Mouse (Mus musculus): ENCODE data around the gene Sergef. TPM values are rescaled to one million over a fixed set of nuclear protein-coding genes. Genes with fewer than 3 reads are reported as not detected.
"Not testable (repeated sequence)": the region's sequence is repeated elsewhere in the genome, so short reads cannot be mapped to it uniquely, and the experiment has no call there.

Gene Sergef
- 23.4 and 26.1 TPM in 2 replicates for polyA plus RNA-seq (2014; fragmentation: Nextera tagmentation; extraction: Ambion mirVana)

DNA sequence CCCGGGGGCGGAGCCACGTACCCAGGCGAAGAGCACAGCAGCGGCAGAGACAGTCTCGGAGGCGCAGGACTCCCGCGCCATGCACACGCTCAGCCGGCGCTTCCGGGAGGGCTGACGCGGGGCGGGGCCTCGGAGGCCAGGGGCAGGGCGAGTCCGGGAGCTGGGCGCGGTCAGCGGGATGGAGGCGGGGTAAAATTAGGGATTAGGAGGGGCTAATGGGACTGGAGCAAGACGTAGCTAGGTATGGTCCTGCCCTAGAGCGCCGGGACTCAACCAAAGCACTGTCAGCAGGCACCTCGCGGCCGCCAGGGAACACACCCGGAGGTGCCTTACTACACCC is at the start of gene Sergef:
TSS of gene Sergef (minus strand) at position 116 of the 340 bp plus-strand sequence.
- peak within 1 kb of the TSS; percentile 81 for H3K9ac ChIP-seq (ENCODE audit: low read length)
- H3K4me1 ChIP-seq (ENCODE audit: control insufficient read depth, insufficient read depth, low read length): 0 out of 2 replicates have a peak, but pooled peaks cover 7% of the 10 kb centered on the region
- WGBS: 2% methylated on average over 30 of the region's 30 CpGs
- H3K4me3 ChIP-seq (ENCODE audit: low read depth, low read length): peak within 1 kb of the TSS; percentile 55
- peak within 1 kb of the TSS; percentile 65 for H3K4me2 ChIP-seq (ENCODE audit: low read length)
- no peaks in the 10 kb centered on the region for H3K9me3 ChIP-seq (replicated peaks; ENCODE audit: control insufficient read depth, low read length)
- no peaks in the 10 kb centered on the region for H3K27me3 ChIP-seq (replicated peaks; ENCODE audit: control insufficient read depth, insufficient read depth, low read length)
- H3K36me3 ChIP-seq (ENCODE audit: control insufficient read depth, insufficient read depth, low read length): peaks cover 1% of the 10 kb centered on the region; the same call in 1 of the 2 replicates
- peak within 1 kb of the TSS; percentile 77 for H3K27ac ChIP-seq (ENCODE audit: low read depth, low read length)
- peak; percentile 97 for ATAC-seq
- peak; percentile 93 for DNase-seq (ENCODE audit: low spot score)

DNA sequence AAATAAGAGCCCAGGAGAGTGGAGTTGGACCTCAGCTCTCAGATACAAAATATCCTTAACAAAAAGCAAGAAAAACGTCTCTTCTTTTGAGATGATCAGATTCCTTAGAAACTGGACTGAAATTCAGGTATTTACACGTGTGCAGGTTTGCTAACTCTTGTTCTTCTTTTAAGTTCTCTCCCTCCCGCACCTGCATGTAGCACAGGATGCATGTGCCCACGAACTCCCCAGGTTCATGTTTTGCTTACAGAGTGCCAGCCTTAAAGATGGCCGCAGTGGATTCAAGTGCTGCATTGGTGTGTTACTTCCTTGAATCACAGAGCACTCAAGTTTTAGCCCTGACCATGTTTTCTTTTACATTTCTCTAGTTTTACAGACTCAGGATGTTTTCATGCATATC is 47.2 kb upstream of the Sergef start:
- WGBS: 84% methylated on average over 5 of the region's 5 CpGs
- DNase-seq (ENCODE audit: low spot score): no peak
- peaks cover 37% of the 10 kb centered on the region for H3K36me3 ChIP-seq (ENCODE audit: control insufficient read depth, insufficient read depth, low read length)
- H3K9me3 ChIP-seq (replicated peaks; ENCODE audit: control insufficient read depth, low read length): no peaks in the 10 kb centered on the region
- H3K4me1 ChIP-seq (ENCODE audit: control insufficient read depth, insufficient read depth, low read length): no peaks in the 10 kb centered on the region
- no peak overlapping the region for H3K9ac ChIP-seq (ENCODE audit: low read length)
- H3K27ac ChIP-seq (ENCODE audit: low read depth, low read length): no peak overlapping the region
- no peak for ATAC-seq
- no peak overlapping the region for H3K4me3 ChIP-seq (ENCODE audit: low read depth, low read length)
- H3K4me2 ChIP-seq (ENCODE audit: low read length): no peak overlapping the region
- no peaks in the 10 kb centered on the region for H3K27me3 ChIP-seq (replicated peaks; ENCODE audit: control insufficient read depth, insufficient read depth, low read length)

DNA sequence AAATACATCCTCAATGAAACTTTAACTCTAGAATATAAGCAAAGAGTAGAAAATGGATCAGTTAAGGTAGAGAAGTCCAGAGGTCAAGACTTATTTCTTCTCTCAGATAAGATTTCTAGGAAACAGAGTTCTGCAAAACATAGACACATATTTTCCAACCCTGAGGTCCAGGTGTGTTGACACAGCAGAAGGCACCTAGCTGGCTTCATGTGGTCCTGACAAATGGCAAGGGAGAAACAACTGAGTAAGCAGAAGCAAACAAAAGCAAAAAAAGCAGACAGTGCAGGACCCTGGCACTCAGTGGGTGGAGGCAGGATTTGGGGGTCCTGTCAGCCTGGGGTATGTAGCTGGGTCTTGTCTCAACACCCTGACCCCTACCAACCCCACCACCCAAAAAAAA is 41.1 kb upstream of the Sergef start:
- Histone ChIP-seq H3K27me3 (replicated peaks; ENCODE audit: control insufficient read depth, insufficient read depth, low read length) (no peaks in the 10 kb centered on the region), H3K4me2 (ENCODE audit: low read length) (no peak overlapping the region), H3K9me3 (replicated peaks; ENCODE audit: control insufficient read depth, low read length) (no peaks in the 10 kb centered on the region), H3K27ac (ENCODE audit: low read depth, low read length) (no peak overlapping the region), H3K4me1 (ENCODE audit: control insufficient read depth, insufficient read depth, low read length) (no peaks in the 10 kb centered on the region), H3K4me3 (ENCODE audit: low read depth, low read length) (no peak overlapping the region), H3K36me3 (ENCODE audit: control insufficient read depth, insufficient read depth, low read length) (no peaks in the 10 kb centered on the region), H3K9ac (ENCODE audit: low read length) (no peak overlapping the region)
- ATAC-seq (no peak), DNase-seq (ENCODE audit: low spot score) (no peak)

DNA sequence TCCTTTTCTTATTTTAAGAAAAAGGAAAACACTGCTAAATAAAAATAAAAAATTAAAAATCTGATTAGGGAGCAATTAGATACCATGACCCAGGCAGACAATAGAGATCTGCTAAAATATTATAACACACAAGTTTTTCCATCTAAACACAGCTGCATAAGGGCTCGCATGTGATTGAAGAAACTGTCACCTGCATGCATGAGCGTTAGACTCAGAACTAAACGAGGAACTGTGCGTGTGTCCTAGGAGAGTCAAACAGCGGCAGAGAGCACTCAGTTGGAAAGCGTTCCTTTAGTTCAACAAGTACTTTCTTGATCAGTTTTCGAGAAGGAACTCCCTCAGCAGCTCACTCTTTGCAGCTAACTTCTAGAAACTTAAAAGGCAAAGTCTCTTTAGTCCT is 39.4 kb upstream of the Sergef start:
- H3K4me3 ChIP-seq (ENCODE audit: low read depth, low read length); ATAC-seq; H3K9me3 ChIP-seq (replicated peaks; ENCODE audit: control insufficient read depth, low read length); DNase-seq (ENCODE audit: low spot score); H3K27me3 ChIP-seq (replicated peaks; ENCODE audit: control insufficient read depth, insufficient read depth, low read length); H3K4me1 ChIP-seq (ENCODE audit: control insufficient read depth, insufficient read depth, low read length); H3K27ac ChIP-seq (ENCODE audit: low read depth, low read length); H3K36me3 ChIP-seq (ENCODE audit: control insufficient read depth, insufficient read depth, low read length); H3K4me2 ChIP-seq (ENCODE audit: low read length); H3K9ac ChIP-seq (ENCODE audit: low read length): not testable (repeated sequence)
- WGBS: 77% methylated on average over 7 of the region's 7 CpGs

DNA sequence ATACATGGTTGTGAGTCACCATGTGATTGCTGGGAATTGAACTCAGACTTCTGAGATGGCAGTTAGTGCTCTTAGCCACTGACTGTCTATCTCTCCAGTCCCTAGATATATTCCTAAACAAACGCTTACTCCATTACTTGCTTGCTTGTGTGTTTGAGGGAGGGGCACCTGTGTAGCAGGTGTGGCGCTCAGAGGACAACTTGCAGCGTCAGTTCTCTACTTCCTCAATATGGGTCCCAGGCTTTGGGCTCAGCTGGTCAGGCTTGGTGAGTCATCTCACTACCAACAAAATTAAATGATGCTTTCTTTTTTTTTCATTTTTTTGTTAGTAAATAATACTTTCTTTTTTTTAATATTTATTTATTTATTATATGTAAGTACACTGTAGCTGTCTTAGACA is 38.8 kb upstream of the Sergef start:
- Histone ChIP-seq H3K27ac (ENCODE audit: low read depth, low read length) (no peak overlapping the region), H3K36me3 (ENCODE audit: control insufficient read depth, insufficient read depth, low read length) (no peaks in the 10 kb centered on the region), H3K4me1 (ENCODE audit: control insufficient read depth, insufficient read depth, low read length) (no peaks in the 10 kb centered on the region), H3K9ac (ENCODE audit: low read length) (no peak overlapping the region), H3K9me3 (replicated peaks; ENCODE audit: control insufficient read depth, low read length) (no peaks in the 10 kb centered on the region), H3K27me3 (replicated peaks; ENCODE audit: control insufficient read depth, insufficient read depth, low read length) (no peaks in the 10 kb centered on the region), H3K4me3 (ENCODE audit: low read depth, low read length) (no peak overlapping the region), H3K4me2 (ENCODE audit: low read length) (no peak overlapping the region)
- DNase-seq (ENCODE audit: low spot score) (no peak), ATAC-seq (no peak)
- 87% methylated on average over 3 of the region's 3 CpGs for WGBS

DNA sequence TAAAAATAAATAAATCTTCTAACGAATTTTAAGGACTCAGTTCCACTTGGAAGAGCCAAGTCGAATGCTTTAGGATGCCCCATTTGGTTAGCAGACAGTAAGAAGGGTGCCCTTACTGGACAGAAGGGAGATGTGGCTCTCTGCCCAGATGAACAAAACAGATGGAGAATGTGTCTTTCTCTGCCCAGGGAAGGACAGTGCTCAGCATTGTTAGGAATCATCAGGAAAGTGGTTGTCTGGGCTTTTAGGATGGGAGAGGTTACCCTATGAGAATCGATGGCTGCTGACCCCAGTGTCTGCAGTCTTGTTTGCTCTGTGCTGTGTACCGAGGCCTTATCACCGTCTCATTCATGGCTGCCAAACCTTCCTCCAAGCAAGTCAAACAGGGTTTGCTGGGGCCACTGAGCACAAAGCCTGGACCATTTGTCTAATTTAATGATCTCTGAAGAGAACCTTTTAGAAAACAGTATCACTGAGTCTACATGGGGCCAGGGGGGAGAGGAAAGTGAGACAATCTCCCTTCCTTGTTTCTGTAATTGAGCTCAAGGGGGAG is 37.3 kb upstream of the Sergef start:
- H3K36me3 ChIP-seq (ENCODE audit: control insufficient read depth, insufficient read depth, low read length): no peaks in the 10 kb centered on the region
- no peaks in the 10 kb centered on the region for H3K27me3 ChIP-seq (replicated peaks; ENCODE audit: control insufficient read depth, insufficient read depth, low read length)
- H3K27ac ChIP-seq (ENCODE audit: low read depth, low read length): no peak overlapping the region
- 68% methylated on average over 5 of the region's 5 CpGs for WGBS
- no peaks in the 10 kb centered on the region for H3K4me1 ChIP-seq (ENCODE audit: control insufficient read depth, insufficient read depth, low read length)
- H3K4me3 ChIP-seq (ENCODE audit: low read depth, low read length): no peak overlapping the region
- no peak for DNase-seq (ENCODE audit: low spot score)
- H3K9ac ChIP-seq (ENCODE audit: low read length): no peak overlapping the region
- no peak for ATAC-seq
- no peak overlapping the region for H3K4me2 ChIP-seq (ENCODE audit: low read length)
- no peaks in the 10 kb centered on the region for H3K9me3 ChIP-seq (replicated peaks; ENCODE audit: control insufficient read depth, low read length)

DNA sequence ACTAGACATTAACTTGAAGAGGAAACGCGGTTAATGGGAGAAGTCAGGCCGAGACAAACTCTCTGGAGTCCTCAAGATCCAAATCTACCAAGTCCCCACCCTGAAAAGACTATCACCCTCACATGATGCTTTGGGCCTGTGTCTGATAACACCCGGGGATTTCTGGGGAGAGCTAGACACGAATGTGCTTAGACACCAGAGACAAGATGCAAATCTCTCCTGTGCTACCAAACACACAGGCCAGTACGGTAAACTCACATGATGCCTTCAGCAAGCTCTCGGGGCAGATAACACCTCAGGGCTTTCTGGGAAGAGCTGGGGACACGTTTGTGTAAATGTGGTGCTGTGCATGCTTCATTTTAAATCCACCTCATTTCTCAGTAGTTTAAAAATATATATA is 36.3 kb upstream of the Sergef start:
- WGBS: 91% methylated on average over 8 of the region's 8 CpGs
- Histone ChIP-seq H3K4me1 (ENCODE audit: control insufficient read depth, insufficient read depth, low read length) (no peaks in the 10 kb centered on the region), H3K4me2 (ENCODE audit: low read length) (no peak overlapping the region), H3K4me3 (ENCODE audit: low read depth, low read length) (no peak overlapping the region), H3K9ac (ENCODE audit: low read length) (no peak overlapping the region), H3K36me3 (ENCODE audit: control insufficient read depth, insufficient read depth, low read length) (no peaks in the 10 kb centered on the region), H3K27ac (ENCODE audit: low read depth, low read length) (no peak overlapping the region), H3K27me3 (replicated peaks; ENCODE audit: control insufficient read depth, insufficient read depth, low read length) (no peaks in the 10 kb centered on the region), H3K9me3 (replicated peaks; ENCODE audit: control insufficient read depth, low read length) (no peaks in the 10 kb centered on the region)
- ATAC-seq: no peak
- DNase-seq (ENCODE audit: low spot score): no peak

DNA sequence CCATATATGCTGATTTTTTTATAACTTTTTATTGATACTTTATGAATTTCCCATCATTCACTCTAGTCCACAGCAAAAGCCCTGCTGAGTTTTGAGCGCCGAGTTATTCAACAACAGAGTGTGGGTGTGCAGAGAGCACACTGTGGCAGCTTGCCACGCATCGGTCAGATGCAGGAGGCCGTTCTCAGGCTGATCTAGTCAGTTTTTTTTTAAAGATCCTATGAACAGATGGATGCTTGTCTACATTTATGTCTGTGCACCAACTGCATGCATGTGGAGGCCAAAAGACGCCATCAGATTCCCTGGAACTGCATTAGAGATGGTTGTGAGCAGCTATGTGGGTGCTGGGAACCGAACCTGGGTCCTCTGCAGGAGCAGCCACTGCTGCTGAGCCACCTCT is 35.5 kb upstream of the Sergef start:
- Histone ChIP-seq H3K4me1 (ENCODE audit: control insufficient read depth, insufficient read depth, low read length) (no peaks in the 10 kb centered on the region), H3K9ac (ENCODE audit: low read length) (no peak overlapping the region), H3K36me3 (ENCODE audit: control insufficient read depth, insufficient read depth, low read length) (no peaks in the 10 kb centered on the region), H3K27me3 (replicated peaks; ENCODE audit: control insufficient read depth, insufficient read depth, low read length) (no peaks in the 10 kb centered on the region), H3K4me3 (ENCODE audit: low read depth, low read length) (no peak overlapping the region), H3K27ac (ENCODE audit: low read depth, low read length) (no peak overlapping the region), H3K9me3 (replicated peaks; ENCODE audit: control insufficient read depth, low read length) (no peaks in the 10 kb centered on the region), H3K4me2 (ENCODE audit: low read length) (no peak overlapping the region)
- DNase-seq (ENCODE audit: low spot score) (no peak), ATAC-seq (no peak)
- 88% methylated on average over 7 of the region's 7 CpGs for WGBS

DNA sequence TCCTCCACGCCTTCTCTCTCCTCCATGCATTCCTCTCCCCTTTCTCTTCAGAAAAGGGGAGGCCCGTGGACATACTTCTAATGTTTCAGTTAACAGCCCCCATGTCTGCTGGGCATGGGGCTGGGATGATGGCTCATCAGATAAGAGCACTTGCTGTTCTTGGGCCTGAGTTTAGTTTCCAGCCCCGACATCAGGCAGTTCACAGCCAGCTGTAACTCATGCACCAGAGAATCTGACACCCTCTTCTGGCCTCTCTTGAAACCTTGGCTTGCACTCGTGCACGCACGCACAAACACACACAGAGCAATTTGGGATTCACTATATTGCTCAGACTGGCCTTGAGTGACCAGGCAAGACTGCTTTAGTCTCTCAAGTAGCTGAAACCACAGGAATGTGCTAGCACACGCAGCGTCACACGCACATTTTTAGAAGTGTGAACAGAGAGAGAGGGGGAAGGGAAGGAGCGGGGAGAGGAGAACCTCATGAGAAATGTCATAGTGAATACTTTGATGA is 32.6 kb upstream of the Sergef start, which contains the start of gene Tph1:
TSS of gene Tph1 (minus strand) at position 378 of the 513 bp plus-strand sequence.
- no peak within 1 kb of the TSS for H3K27ac ChIP-seq (ENCODE audit: low read depth, low read length)
- H3K9ac ChIP-seq (ENCODE audit: low read length): no peak within 1 kb of the TSS
- DNase-seq (ENCODE audit: low spot score): no peak
- no peaks in the 10 kb centered on the region for H3K36me3 ChIP-seq (ENCODE audit: control insufficient read depth, insufficient read depth, low read length)
- H3K4me1 ChIP-seq (ENCODE audit: control insufficient read depth, insufficient read depth, low read length): peaks cover 2% of the 10 kb centered on the region; the same call in 1 of the 2 replicates
- H3K9me3 ChIP-seq (replicated peaks; ENCODE audit: control insufficient read depth, low read length): no peaks in the 10 kb centered on the region
- no peak within 1 kb of the TSS for H3K4me3 ChIP-seq (ENCODE audit: low read depth, low read length)
- 69% methylated on average over 10 of the region's 10 CpGs for WGBS
- ATAC-seq: no peak
- 0 out of 2 replicates have a peak, but pooled peaks cover 2% of the 10 kb centered on the region for H3K27me3 ChIP-seq (replicated peaks; ENCODE audit: control insufficient read depth, insufficient read depth, low read length)
- H3K4me2 ChIP-seq (ENCODE audit: low read length): no peak within 1 kb of the TSS
